Mouse (Mus musculus) myocyte (in vitro differentiated cells): ENCODE results near the gene Myh4. TPM values are rescaled to one million over a fixed set of nuclear protein-coding genes. Genes with fewer than 3 reads are reported as not detected.
A peak's percentile ranks its signal among the peaks of the same experiment; 100 is the strongest.

ENCODE experiments used
- H3K27me3 ChIP-seq: one replicate; pipeline ENCODE4 v1.6.1; 2011; ENCODE audit not compliant: control insufficient read depth, insufficient read depth, insufficient read length
- H3K36me3 ChIP-seq: one replicate; pipeline ENCODE4 v1.6.1; 2011; ENCODE audit not compliant: control insufficient read depth, insufficient read depth
- H3K4me2 ChIP-seq: one replicate; pipeline ENCODE4 v1.6.1; 2011; ENCODE audit warnings: low read depth, control low read depth
- H3K4me3 ChIP-seq: one replicate; pipeline ENCODE4 v1.5.1; 2011; ENCODE audit warnings: mild to moderate bottlenecking, control low read depth, moderate library complexity
- H3K79me2 ChIP-seq: one replicate; pipeline ENCODE4 v1.6.1; 2011; ENCODE audit not compliant: control insufficient read depth, insufficient read depth
- H3ac ChIP-seq: one replicate; pipeline ENCODE4 v1.6.1; 2011; ENCODE audit not compliant: control insufficient read depth, insufficient read length
- CEBPB ChIP-seq: IDR thresholded peaks from 2 replicates; pipeline ENCODE4 v1.6.1; 2011; ENCODE audit warnings: mild to moderate bottlenecking, moderate library complexity; ENCODE audit not compliant: poor library complexity, insufficient read depth, severe bottlenecking
- E2F4 ChIP-seq: IDR thresholded peaks from one replicate; pipeline ENCODE4 v1.6.1; 2011; ENCODE audit warnings: mild to moderate bottlenecking, control low read depth, moderate library complexity; ENCODE audit not compliant: insufficient read depth
- MAX ChIP-seq: IDR thresholded peaks from one replicate; pipeline ENCODE4 v1.6.1; 2011; ENCODE audit warnings: low read depth, mild to moderate bottlenecking, control low read depth
- MYOD1 ChIP-seq, 3 experiments: IDR thresholded peaks; one replicate each; pipeline ENCODE4 v1.6.1; 2011; ENCODE audit warnings: control low read depth in 2 of 3, low read depth in 2 of 3, mild to moderate bottlenecking in 2 of 3, moderate library complexity in 1 of 3; ENCODE audit not compliant: insufficient read length in 2 of 3, control insufficient read depth in 1 of 3
- MYOG ChIP-seq, 3 experiments: IDR thresholded peaks; one replicate each; pipeline ENCODE4 v1.6.1; 2011; ENCODE audit warnings: control low read depth in 2 of 3, low read depth in 2 of 3, mild to moderate bottlenecking in 2 of 3; ENCODE audit not compliant: insufficient read length in 2 of 3, control insufficient read depth in 1 of 3, insufficient read depth in 1 of 3
- POLR2A ChIP-seq: IDR thresholded peaks from one replicate; pipeline ENCODE4 v1.6.1; 2011; ENCODE audit warnings: low read depth, mild to moderate bottlenecking, control low read depth, moderate library complexity; ENCODE audit not compliant: insufficient read length
- POLR2AphosphoS2 ChIP-seq: IDR thresholded peaks from one replicate; pipeline ENCODE4 v1.6.1; 2011; ENCODE audit warnings: low read depth, control low read depth; ENCODE audit not compliant: insufficient read length
- REST ChIP-seq: IDR thresholded peaks from one replicate; pipeline ENCODE4 v1.6.1; 2011; ENCODE audit warnings: mild to moderate bottlenecking, control low read depth, moderate library complexity; ENCODE audit not compliant: insufficient read depth, insufficient read length
- SRF ChIP-seq: IDR thresholded peaks from one replicate; pipeline ENCODE4 v1.6.1; 2011; ENCODE audit warnings: low read depth; ENCODE audit not compliant: control insufficient read depth, insufficient read length
- TCF12 ChIP-seq: IDR thresholded peaks from one replicate; pipeline ENCODE4 v1.6.1; 2011; ENCODE audit warnings: mild to moderate bottlenecking, control low read depth; ENCODE audit not compliant: poor library complexity, insufficient read depth, severe bottlenecking
- TCF3 ChIP-seq: IDR thresholded peaks from one replicate; pipeline ENCODE4 v1.6.1; 2011; ENCODE audit warnings: low read depth, control low read depth; ENCODE audit not compliant: insufficient read length
- USF1 ChIP-seq: IDR thresholded peaks from one replicate; pipeline ENCODE4 v1.6.1; 2011; ENCODE audit warnings: low read depth, mild to moderate bottlenecking, control low read depth, moderate library complexity
- polyA plus RNA-seq: library from polyadenylated mRNA; unstranded; fragments of >200 nt; fragmentation: generic; extraction: Trizol; gene quantifications from one replicate; pipeline ENCODE4 v1.2.1, GENCODE M21; 2012; ENCODE audit warnings: missing spikeins

Gene Myh4
- polyA plus RNA-seq, 1 experiment, result 15.9 TPM

DNA sequence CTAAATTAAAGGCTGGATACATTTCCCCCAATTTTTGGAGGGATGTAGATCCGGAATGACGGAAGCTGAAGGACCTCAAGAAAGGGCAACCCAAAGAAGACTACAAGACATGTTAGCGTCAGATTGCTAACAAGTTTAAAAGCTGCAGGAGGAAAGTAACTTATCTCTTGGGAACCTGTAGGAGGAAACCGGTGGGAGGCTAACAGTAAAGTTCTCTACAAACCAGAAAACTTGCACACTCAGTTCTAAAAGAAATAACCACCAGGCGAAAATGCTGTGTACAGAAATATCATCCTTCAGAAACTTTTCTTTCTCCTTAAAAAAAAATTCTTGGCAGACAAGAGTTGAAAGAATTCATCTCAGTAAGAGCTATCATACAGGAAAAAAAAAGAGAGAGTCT, 8.7 kb upstream of the Myh4 start:
- TF ChIP-seq MAX (no peak), POLR2AphosphoS2 (no peak), USF1 (no peak), CEBPB (no peak), REST (no peak), TCF12 (no peak), E2F4 (no peak), SRF (no peak), TCF3 (no peak), MYOD1 (IDR thresholded peaks at IDR 0.05; ENCODE audit: control insufficient read depth in 1 of 3, insufficient read length in 2 of 3, low read depth in 2 of 3) (no peak), POLR2A (no peak), MYOG (IDR thresholded peaks at IDR 0.05; ENCODE audit: control insufficient read depth in 1 of 3, insufficient read depth in 1 of 3, insufficient read length in 2 of 3, low read depth in 2 of 3) (no peak)
- no peak overlapping the region for H3K4me2 ChIP-seq
- H3K27me3 ChIP-seq, result no peaks in the 10 kb centered on the region
- no peaks in the 10 kb centered on the region for H3K36me3 ChIP-seq
- no peak overlapping the region for H3ac ChIP-seq
- no peak overlapping the region for H3K4me3 ChIP-seq
- H3K79me2 ChIP-seq, result no peaks in the 10 kb centered on the region

DNA sequence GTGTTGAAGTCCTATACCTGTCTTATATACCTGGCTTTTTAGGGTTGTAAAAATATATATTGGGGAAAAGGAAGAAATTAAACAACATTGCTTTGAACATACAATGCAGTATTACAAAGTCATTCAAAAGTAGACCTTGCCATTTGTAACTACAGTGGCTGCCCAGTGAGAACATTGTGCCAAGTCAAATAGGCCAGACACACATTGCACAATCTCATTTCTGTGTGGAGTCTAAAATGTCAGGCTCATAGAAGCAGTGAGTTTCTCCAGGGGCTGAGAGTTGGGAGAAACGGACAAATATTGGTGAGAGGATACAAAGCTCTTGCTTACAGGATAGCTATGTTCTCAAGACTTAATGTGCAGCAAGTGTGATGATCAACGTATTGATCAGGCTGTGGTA, 7.9 kb upstream of the Myh4 start:
- Histone ChIP-seq H3K36me3 (no peaks in the 10 kb centered on the region), H3K27me3 (no peaks in the 10 kb centered on the region), H3K4me2 (no peak overlapping the region), H3K79me2 (no peaks in the 10 kb centered on the region), H3K4me3 (no peak overlapping the region), H3ac (no peak overlapping the region)
- TF ChIP-seq SRF (no peak), CEBPB (0 out of 2 replicates have a peak, but pooled peaks have one; percentile 39)

DNA sequence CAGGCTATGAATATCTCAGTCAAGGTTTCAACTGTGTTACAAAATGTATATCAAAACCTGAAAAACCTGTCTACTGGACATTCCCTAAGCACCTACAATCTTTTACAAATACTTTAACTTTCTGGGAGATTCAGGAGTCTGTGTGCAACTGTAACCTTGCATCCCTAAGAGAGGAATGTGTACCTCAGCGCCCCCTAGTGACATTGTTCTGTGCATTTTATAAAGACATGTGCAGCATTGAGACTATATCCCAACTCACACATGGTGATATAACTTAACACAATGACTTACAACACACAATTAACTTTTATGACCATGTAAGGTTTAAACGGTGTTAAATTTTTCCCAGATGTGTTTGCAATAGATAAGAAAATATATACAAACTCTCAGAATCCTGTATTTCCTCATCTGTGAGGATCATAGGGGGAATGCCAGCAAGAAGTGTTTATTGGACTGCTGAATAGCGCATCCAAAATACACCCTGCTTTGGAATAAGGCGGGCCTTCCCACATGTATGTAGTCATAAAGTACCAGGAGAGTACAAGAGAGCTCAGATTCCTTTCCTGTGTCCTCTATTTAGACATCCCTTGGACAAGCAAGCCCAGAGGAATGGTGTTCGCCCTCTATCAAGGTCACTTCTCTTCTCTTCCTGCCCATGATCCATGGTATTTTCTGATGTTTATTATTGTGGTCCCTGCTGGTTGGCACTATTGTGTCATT, 2.0 kb upstream of the Myh4 start:
- Histone ChIP-seq H3K27me3 (no peaks in the 10 kb centered on the region), H3K79me2 (no peaks in the 10 kb centered on the region), H3K36me3 (no peaks in the 10 kb centered on the region), H3K4me3 (no peak overlapping the region), H3K4me2 (no peak overlapping the region), H3ac (no peak overlapping the region)
- no peak for TF ChIP-seq SRF
- no peak for TF ChIP-seq E2F4
- no peak for TF ChIP-seq TCF12

DNA sequence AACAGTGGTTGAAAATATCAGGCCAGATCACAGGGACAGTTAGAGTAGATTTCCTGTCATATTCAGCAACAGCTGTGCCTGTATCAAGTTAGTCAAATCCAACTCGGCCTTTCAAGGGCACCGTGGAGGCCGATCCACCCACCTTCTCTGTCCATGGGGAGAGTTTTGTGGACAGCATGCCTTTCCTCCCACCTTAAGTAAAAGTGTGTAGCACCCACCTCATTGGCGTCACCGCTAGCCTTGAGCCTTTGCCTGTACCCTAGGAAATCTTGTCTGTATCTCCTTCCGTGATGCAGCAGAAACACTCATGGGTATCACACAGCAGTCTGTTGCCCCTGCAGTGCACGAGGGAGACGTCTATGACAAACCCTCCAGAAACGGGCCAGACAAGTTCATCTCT, 1.0 kb upstream of the Myh4 start:
- H3K4me2 ChIP-seq, result peak overlapping the region; percentile 24
- H3K79me2 ChIP-seq, result no peaks in the 10 kb centered on the region
- no peaks in the 10 kb centered on the region for H3K36me3 ChIP-seq
- no peak overlapping the region for H3K4me3 ChIP-seq
- H3K27me3 ChIP-seq, result no peaks in the 10 kb centered on the region
- H3ac ChIP-seq, result no peak overlapping the region
- no peak for TF ChIP-seq MYOG (IDR thresholded peaks at IDR 0.05; ENCODE audit: control insufficient read depth in 1 of 3, insufficient read depth in 1 of 3, insufficient read length in 2 of 3, low read depth in 2 of 3)
- TF ChIP-seq TCF12, result no peak
- TF ChIP-seq MYOD1 (IDR thresholded peaks at IDR 0.05; ENCODE audit: control insufficient read depth in 1 of 3, insufficient read length in 2 of 3, low read depth in 2 of 3), result peak in 1 of 3 experiments; percentile 60

DNA sequence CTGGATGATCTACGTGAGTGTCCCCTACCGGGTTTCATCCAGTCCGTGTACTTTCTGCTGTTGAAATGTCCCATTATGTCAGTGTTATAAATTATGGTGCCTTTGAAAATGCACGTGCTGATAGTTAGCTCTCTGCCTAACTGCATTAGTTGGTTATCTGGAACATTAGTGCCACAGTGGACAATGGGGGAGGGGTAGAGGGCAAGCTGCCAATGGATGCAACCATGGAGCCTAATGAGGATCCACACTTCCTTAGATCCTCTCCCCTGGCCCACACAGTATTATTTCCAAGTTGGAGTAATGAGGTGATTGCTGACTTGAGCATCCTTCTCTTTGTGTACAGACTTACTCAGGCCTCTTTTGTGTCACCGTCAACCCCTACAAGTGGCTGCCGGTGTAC, 3.2 kb downstream of the Myh4 start:
- Histone ChIP-seq H3ac (no peak overlapping the region), H3K36me3 (no peaks in the 10 kb centered on the region), H3K4me3 (no peak overlapping the region), H3K27me3 (no peaks in the 10 kb centered on the region), H3K79me2 (no peaks in the 10 kb centered on the region), H3K4me2 (no peak overlapping the region)
- TF ChIP-seq MYOD1 (IDR thresholded peaks at IDR 0.05; ENCODE audit: control insufficient read depth in 1 of 3, insufficient read length in 2 of 3, low read depth in 2 of 3), result no peak

DNA sequence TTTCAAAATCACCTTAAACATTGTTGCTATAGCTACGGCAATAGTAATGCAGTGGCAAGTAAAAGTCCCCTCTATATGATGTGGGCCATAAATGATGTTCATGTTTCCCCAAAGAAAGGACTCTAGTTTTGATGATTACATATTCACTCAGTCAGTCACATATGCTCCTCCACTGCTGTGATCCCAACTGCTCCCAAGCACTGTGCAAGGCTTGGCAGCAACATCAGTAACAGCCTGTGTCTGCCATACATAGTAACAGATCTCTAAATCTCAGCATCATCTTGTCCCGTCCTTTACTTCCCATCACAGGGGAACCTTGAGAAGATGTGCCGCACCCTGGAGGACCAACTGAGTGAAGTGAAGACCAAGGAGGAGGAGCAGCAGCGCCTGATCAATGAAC, 15.9 kb downstream of the Myh4 start:
- Histone ChIP-seq H3K4me3 (no peak overlapping the region), H3ac (no peak overlapping the region), H3K4me2 (no peak overlapping the region), H3K79me2 (no peaks in the 10 kb centered on the region), H3K27me3 (no peaks in the 10 kb centered on the region), H3K36me3 (no peaks in the 10 kb centered on the region)
- TF ChIP-seq E2F4, result no peak
- no peak for TF ChIP-seq POLR2A
- TF ChIP-seq SRF, result no peak
- TF ChIP-seq TCF12, result no peak
- TF ChIP-seq MYOG (IDR thresholded peaks at IDR 0.05; ENCODE audit: control insufficient read depth in 1 of 3, insufficient read depth in 1 of 3, insufficient read length in 2 of 3, low read depth in 2 of 3), result no peak
- TF ChIP-seq MYOD1 (IDR thresholded peaks at IDR 0.05; ENCODE audit: control insufficient read depth in 1 of 3, insufficient read length in 2 of 3, low read depth in 2 of 3), result no peak
- TF ChIP-seq CEBPB, result no peak
- no peak for TF ChIP-seq MAX
- no peak for TF ChIP-seq POLR2AphosphoS2
- TF ChIP-seq TCF3, result no peak
- TF ChIP-seq REST, result no peak
- TF ChIP-seq USF1, result no peak
